Mouse (Mus musculus) kidney, adult 2 months (tissue): ENCODE data around the gene Hoxa11. TPM values are rescaled to one million over a fixed set of nuclear protein-coding genes. Genes with fewer than 3 reads are reported as not detected.

Experiments
- DNase-seq: peaks from one replicate; pipeline ENCODE4 v3.0.0; 2021
- H3K27ac ChIP-seq: fragments of 200-500 bp; 2 replicates; pipeline ENCODE4 v1.5.1; 2012; ENCODE audit warnings: low read depth, low read length, control low read depth, inconsistent platforms; ENCODE audit not compliant: insufficient read depth
- H3K27me3 ChIP-seq: fragments of 200-500 bp; replicated peaks from 2 replicates; pipeline ENCODE4 v1.6.1; 2012; ENCODE audit warnings: mild to moderate bottlenecking, moderate library complexity, low read length, inconsistent platforms; ENCODE audit not compliant: control insufficient read depth, insufficient read depth
- H3K36me3 ChIP-seq: fragments of 200-500 bp; 2 replicates; pipeline ENCODE4 v1.6.1; 2012; ENCODE audit warnings: mild to moderate bottlenecking, moderate library complexity, low read length, inconsistent platforms; ENCODE audit not compliant: control insufficient read depth, insufficient read depth
- H3K4me1 ChIP-seq: fragments of 200-500 bp; 2 replicates; pipeline ENCODE4 v1.6.1; 2011; ENCODE audit warnings: low read length; ENCODE audit not compliant: control insufficient read depth, insufficient read depth
- H3K4me3 ChIP-seq: fragments of 200-500 bp; 2 replicates; pipeline ENCODE4 v1.5.1; 2011; ENCODE audit warnings: mild to moderate bottlenecking, low read depth, low read length, control low read depth; ENCODE audit not compliant: insufficient read depth
- CTCF ChIP-seq: fragments of 200-500 bp; conservative IDR thresholded peaks from 2 replicates; pipeline ENCODE4 v1.5.1; 2011; ENCODE audit warnings: low read depth, mild to moderate bottlenecking, control low read depth, low read length, moderate library complexity, mixed read lengths; ENCODE audit not compliant: insufficient read depth, insufficient read length
- POLR2A ChIP-seq: fragments of 200-500 bp; IDR thresholded peaks from one replicate; pipeline ENCODE4 v1.6.1; 2011; ENCODE audit warnings: low read depth, low read length, control low read depth
- WGBS: fragments of 180-500 bp; shearing (Covaris S2); methylation state at CpG from one replicate; pipeline ENCODE4 v1.1.7; 2018; 5-methylcytosine and 5-hydroxymethylcytosine counted together
- polyA plus RNA-seq: library from polyadenylated mRNA; depleted of rRNA; stranded (reverse); fragments of >200 nt; gene quantifications from 2 replicates; pipeline ENCODE4 v1.2.3, GENCODE M21; 2012; rRNA removed

The Hoxa11 gene
- 3.7 TPM in 2 replicates for polyA plus RNA-seq

DNA sequence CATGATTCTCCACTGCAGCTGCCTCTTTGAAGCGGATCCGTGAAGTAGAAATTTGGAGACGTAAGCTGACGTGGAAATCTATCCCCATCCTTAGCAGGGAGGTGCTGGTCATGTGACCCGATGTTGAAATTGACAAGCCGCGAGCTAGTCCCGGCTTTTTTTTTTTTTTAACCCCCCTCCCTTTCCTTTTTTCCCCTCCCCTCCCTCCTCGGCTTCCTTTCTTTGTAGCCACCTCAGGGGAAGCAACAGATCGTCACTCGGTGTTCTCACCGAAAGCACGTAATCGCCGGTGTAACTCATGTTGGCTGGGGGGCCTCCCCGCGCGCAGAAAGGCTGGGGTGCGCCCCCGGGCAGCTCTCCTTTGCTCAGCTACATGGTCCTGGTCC, at the start of gene Hoxa11:
Gene Hoxa11 (minus strand): TSS at position 54 of the 386 bp plus-strand sequence.
- Histone ChIP-seq H3K27me3 (peaks cover 3% of the 10 kb centered on the region; the same call in 1 of the 2 replicates), H3K4me1 (peaks cover 6% of the 10 kb centered on the region; the same call in 1 of the 2 replicates), H3K4me3 (peak within 1 kb of the TSS; percentile 62), H3K36me3 (no peaks in the 10 kb centered on the region), H3K27ac (peak within 1 kb of the TSS; percentile 73)
- DNase-seq: peak; percentile 71
- TF ChIP-seq CTCF (no peak), POLR2A (no peak)
- WGBS: 2% methylated on average over 20 of the region's 20 CpGs

GRCm38 (mm10) chr6:52294616-52295015, 49.0 kb upstream of the Hoxa11 start:
- H3K36me3 ChIP-seq: no peaks in the 10 kb centered on the region
- peak; percentile 57 for DNase-seq
- TF ChIP-seq POLR2A (no peak), CTCF (no peak)
- H3K4me1 ChIP-seq: peaks cover 6% of the 10 kb centered on the region
- peaks cover 9% of the 10 kb centered on the region; the same call in 1 of the 2 replicates for H3K27me3 ChIP-seq
- no peak overlapping the region for H3K27ac ChIP-seq
- H3K4me3 ChIP-seq: no peak overlapping the region
- 42% methylated on average over 6 of the region's 6 CpGs for WGBS

- Histone ChIP-seq H3K27me3 (peaks cover 9% of the 10 kb centered on the region; the same call in 1 of the 2 replicates), H3K36me3 (no peaks in the 10 kb centered on the region), H3K4me3 (no peak overlapping the region), H3K4me1 (peaks cover 2% of the 10 kb centered on the region; the same call in 1 of the 2 replicates), H3K27ac (no peak overlapping the region)
- TF ChIP-seq CTCF: no peak
- no peak for TF ChIP-seq POLR2A
- no peak for DNase-seq
- 88% methylated on average over 7 of the region's 7 CpGs for WGBS
Observed at GRCm38 (mm10) chr6:52292328-52292727, 46.7 kb upstream of the Hoxa11 start.

- DNase-seq: no peak
- Histone ChIP-seq H3K4me3 (no peak overlapping the region), H3K4me1 (peaks cover 2% of the 10 kb centered on the region; the same call in 1 of the 2 replicates), H3K27me3 (peaks cover 9% of the 10 kb centered on the region; the same call in 1 of the 2 replicates), H3K27ac (no peak overlapping the region), H3K36me3 (no peaks in the 10 kb centered on the region)
- WGBS: 11% methylated on average over 45 of the region's 45 CpGs
- no peak for TF ChIP-seq CTCF
- no peak for TF ChIP-seq POLR2A
Observed at GRCm38 (mm10) chr6:52291021-52291860, 45.6 kb upstream of the Hoxa11 start.

GRCm38 (mm10) chr6:52290186-52290585, 44.6 kb upstream of the Hoxa11 start:
- Histone ChIP-seq H3K4me3 (no peak overlapping the region), H3K27ac (no peak overlapping the region), H3K27me3 (peaks cover 9% of the 10 kb centered on the region; the same call in 1 of the 2 replicates), H3K4me1 (peaks cover 2% of the 10 kb centered on the region; the same call in 1 of the 2 replicates), H3K36me3 (no peaks in the 10 kb centered on the region)
- TF ChIP-seq POLR2A (no peak), CTCF (no peak)
- no peak for DNase-seq
- WGBS: 14% methylated on average over 12 of the region's 12 CpGs

DNA sequence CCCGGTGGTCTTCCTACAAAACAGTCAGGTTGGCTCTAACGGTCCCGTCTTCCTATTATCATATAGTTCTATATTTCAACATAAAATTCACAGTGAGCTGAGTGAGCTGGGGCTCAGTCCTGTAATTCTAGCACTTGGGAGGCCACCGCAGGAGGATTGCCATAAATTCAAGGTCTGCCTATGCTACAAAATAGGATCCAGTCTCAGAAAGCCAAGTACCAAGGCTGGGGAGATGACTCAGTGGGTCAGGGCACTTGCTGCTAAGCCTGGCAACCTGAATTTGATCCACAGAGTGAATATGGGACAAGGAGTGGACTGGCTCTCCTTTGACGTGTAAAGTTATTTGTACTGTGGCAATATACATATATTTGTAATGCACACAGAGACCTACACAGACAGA, 38.3 kb upstream of the Hoxa11 start:
- H3K27me3 ChIP-seq: no peaks in the 10 kb centered on the region
- WGBS: 95% methylated on average over 5 of the region's 5 CpGs
- DNase-seq: no peak

DNA sequence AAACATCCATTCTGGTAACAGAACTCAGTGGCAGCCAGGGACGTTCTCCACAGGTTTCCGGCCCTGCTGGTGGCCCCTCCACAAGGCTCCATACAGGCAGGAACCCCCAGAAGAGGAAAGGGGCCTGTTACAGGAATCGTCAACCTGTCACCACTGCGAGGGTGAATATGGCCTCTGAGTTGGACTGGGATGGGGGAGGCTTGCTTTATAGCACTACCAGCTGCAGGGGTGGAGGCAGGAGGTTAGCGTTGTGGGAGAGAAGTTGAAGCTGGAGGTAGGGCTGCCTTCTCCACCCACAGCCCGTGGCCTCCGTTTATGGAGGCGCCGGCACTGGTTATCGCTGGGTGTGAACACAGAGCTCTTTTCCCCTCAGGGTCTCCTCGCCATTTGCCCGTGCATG, 35.5 kb upstream of the Hoxa11 start:
- H3K27ac ChIP-seq: no peak overlapping the region
- H3K36me3 ChIP-seq: no peaks in the 10 kb centered on the region
- no peaks in the 10 kb centered on the region for H3K27me3 ChIP-seq
- DNase-seq: no peak
- 55% methylated on average over 12 of the region's 12 CpGs for WGBS
- no peaks in the 10 kb centered on the region for H3K4me1 ChIP-seq
- no peak overlapping the region for H3K4me3 ChIP-seq
- no peak for TF ChIP-seq CTCF

More for the DNA sequence above, 38.3 kb upstream of the Hoxa11 start:
- Histone ChIP-seq H3K27ac (no peak overlapping the region), H3K4me3 (no peak overlapping the region), H3K36me3 (no peaks in the 10 kb centered on the region), H3K4me1 (no peaks in the 10 kb centered on the region; the same call in 1 of the 2 replicates)
- TF ChIP-seq POLR2A: no peak
- TF ChIP-seq CTCF: no peak

- no peak for DNase-seq
- H3K27ac ChIP-seq: no peak overlapping the region
- no peak overlapping the region for H3K4me3 ChIP-seq
- no peaks in the 10 kb centered on the region for H3K27me3 ChIP-seq
- H3K4me1 ChIP-seq: no peaks in the 10 kb centered on the region
- H3K36me3 ChIP-seq: no peaks in the 10 kb centered on the region
- 30% methylated on average over 5 of the region's 5 CpGs for WGBS
- no peak for TF ChIP-seq CTCF
- no peak for TF ChIP-seq POLR2A
Observed at GRCm38 (mm10) chr6:52276920-52277319, 31.3 kb upstream of the Hoxa11 start.
